Mouse (Mus musculus) embryo, embryonic 11.5 days (tissue): ENCODE results near the gene Guca1b.
"Not testable (repeated sequence)": the region's sequence is repeated elsewhere in the genome, so short reads cannot be mapped to it uniquely, and the experiment has no call there.

Experiments used
- DNase-seq: peaks from one replicate; pipeline ENCODE4 v3.0.0-alpha.2; 2012; ENCODE audit warnings: low read depth, low spot score

The Guca1b gene

GRCm38 (mm10) chr17:47409897-47410861 is 25.0 kb downstream of the Guca1b start:
- DNase-seq, result not testable (repeated sequence)

- DNase-seq, result no peak
Observed at GRCm38 (mm10) chr17:47420195-47420594, 35.0 kb downstream of the Guca1b start.

- DNase-seq, result no peak
Observed at GRCm38 (mm10) chr17:47421566-47421965, 36.4 kb downstream of the Guca1b start.

- not testable (repeated sequence) for DNase-seq
Observed at GRCm38 (mm10) chr17:47422616-47423015, 37.4 kb downstream of the Guca1b start.

- no peak for DNase-seq
Observed at GRCm38 (mm10) chr17:47424186-47424585, 39.0 kb downstream of the Guca1b start.

- no peak for DNase-seq
Observed at GRCm38 (mm10) chr17:47427316-47427715, 42.1 kb downstream of the Guca1b start.

GRCm38 (mm10) chr17:47428831-47429304 is 43.7 kb downstream of the Guca1b start:
- DNase-seq, result no peak

GRCm38 (mm10) chr17:47430815-47431214 is 45.6 kb downstream of the Guca1b start:
- no peak for DNase-seq

- no peak for DNase-seq
Observed at GRCm38 (mm10) chr17:47436156-47436906, 51.1 kb downstream of the Guca1b start, which contains the start of gene AI661453. Gene AI661453, plus strand, starts transcription at chr17:47436615.

GRCm38 (mm10) chr17:47436907-47437547 is 51.8 kb downstream of the Guca1b start, which contains the start of gene 1700001C19Rik:
Gene 1700001C19Rik, minus strand, starts transcription at chr17:47437376.
- no peak for DNase-seq

GRCm38 (mm10) chr17:47438611-47439010 is 53.4 kb downstream of the Guca1b start:
- DNase-seq, result no peak

GRCm38 (mm10) chr17:47439396-47440028 is 54.3 kb downstream of the Guca1b start:
- DNase-seq, result no peak

GRCm38 (mm10) chr17:47440359-47440890 is 55.2 kb downstream of the Guca1b start:
- DNase-seq, result no peak

GRCm38 (mm10) chr17:47441296-47442051 is 56.3 kb downstream of the Guca1b start:
- DNase-seq, result no peak

GRCm38 (mm10) chr17:47442271-47442670 is 57.1 kb downstream of the Guca1b start:
- DNase-seq, result no peak
